Mouse (Mus musculus) B cell, adult 67 days (primary cell): ENCODE results near the gene Gm14698. TPM values are rescaled to one million over a fixed set of nuclear protein-coding genes. Genes with fewer than 3 reads are reported as not detected.

Experiments used
- total RNA-seq, 2 experiments: library from RNA; stranded (reverse); gene quantifications; 4 replicates each; pipeline ENCODE4 v1.2.4; 2023

Gm14698 gene
- total RNA-seq = 1 to 10 TPM; 1.5 to 3.2 TPM

DNA sequence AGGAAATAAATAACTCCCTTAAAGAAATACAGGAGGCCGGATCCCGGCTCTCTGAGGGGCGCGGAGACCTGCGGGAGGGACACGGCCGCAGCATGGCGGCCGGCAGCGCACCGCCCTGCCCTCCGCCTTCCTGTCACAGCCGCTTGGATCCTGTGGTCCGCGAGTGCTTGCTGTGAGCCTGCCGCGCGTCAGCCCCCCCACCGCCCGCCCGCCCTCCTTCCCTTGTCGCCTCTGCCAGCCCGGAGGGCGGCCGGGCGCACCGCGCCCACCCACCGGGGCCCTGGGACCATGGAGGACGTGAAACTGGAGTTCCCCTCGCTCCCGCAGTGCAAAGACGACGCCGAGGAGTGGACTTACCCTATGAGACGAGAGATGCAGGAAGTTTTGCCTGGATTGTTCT, at the start of gene Gm14698:
Gene Gm14698, plus strand, starts transcription at position 35 of the 400 bp plus-strand sequence.

Other genes starting within 250 kb of the Gm14698 start
- 10 to 100 TPM; 86.0 to 92.3 TPM for gene Fmr1, start 142.6 kb upstream of the Gm14698 start, total RNA-seq
- not detected for gene Fmr1nb, start 59.3 kb upstream of the Gm14698 start, total RNA-seq
- not detected for gene Gm6812, start 72.0 kb downstream of the Gm14698 start, total RNA-seq